Mouse (Mus musculus): ENCODE results near the gene Chst4.

- no peak for TF ChIP-seq CTCF (IDR thresholded peaks at IDR 0.05; ENCODE audit: insufficient read depth, low read length)
- TF ChIP-seq POLR2A (IDR thresholded peaks at IDR 0.05; ENCODE audit: borderline replicate concordance, extremely low read depth, low read depth, low read length): no peak
Observed at GRCm38 (mm10) chr8:110039216-110039615, 324 bp downstream of the Chst4 start.
